Mouse (Mus musculus) liver, embryonic 15.5 days (tissue): ENCODE results near the gene Bcar3. TPM values are rescaled to one million over a fixed set of nuclear protein-coding genes. Genes with fewer than 3 reads are reported as not detected.

ENCODE experiments used
- ATAC-seq: fragments of 200-750 bp; cut with Nextera tagmentation; 2 replicates; pipeline ENCODE4 v1.8.0; 2017; ENCODE audit warnings: moderate number of reproducible peaks, mild to moderate bottlenecking, moderate library complexity; ENCODE audit not compliant: insufficient read depth
- H3K27ac ChIP-seq: fragments of 300-500 bp; sonication (generic); replicated peaks from 2 replicates; pipeline ENCODE4 v1.5.1; 2015; ENCODE audit warnings: mild to moderate bottlenecking, inconsistent platforms
- H3K27me3 ChIP-seq: fragments of 300-500 bp; sonication (generic); 2 replicates; pipeline ENCODE4 v1.6.1; 2015; ENCODE audit warnings: mild to moderate bottlenecking, inconsistent platforms
- H3K36me3 ChIP-seq: fragments of 300-500 bp; sonication (generic); replicated peaks from 2 replicates; pipeline ENCODE4 v1.6.1; 2015; ENCODE audit warnings: moderate library complexity, mild to moderate bottlenecking, inconsistent platforms
- H3K4me1 ChIP-seq: fragments of 300-500 bp; sonication (generic); replicated peaks from 2 replicates; pipeline ENCODE4 v1.6.1; 2015; ENCODE audit warnings: inconsistent platforms
- H3K4me2 ChIP-seq: fragments of 300-500 bp; sonication (generic); 2 replicates; pipeline ENCODE4 v1.6.1; 2015; ENCODE audit warnings: moderate library complexity, mild to moderate bottlenecking, inconsistent platforms
- H3K4me3 ChIP-seq: fragments of 300-500 bp; sonication (generic); replicated peaks from 2 replicates; pipeline ENCODE4 v1.5.1; 2015; ENCODE audit warnings: mild to moderate bottlenecking, inconsistent platforms
- H3K9ac ChIP-seq: fragments of 300-500 bp; sonication (generic); 2 replicates; pipeline ENCODE4 v1.6.1; 2015; ENCODE audit warnings: moderate library complexity, mild to moderate bottlenecking, inconsistent platforms
- H3K9me3 ChIP-seq: fragments of 300-500 bp; sonication (generic); replicated peaks from 2 replicates; pipeline ENCODE4 v1.6.1; 2016; ENCODE audit warnings: inconsistent platforms
- WGBS: fragments of 180-500 bp; shearing (Covaris S2); methylation state at CpG from one replicate; pipeline ENCODE4 v1.1.7; 2015; ENCODE audit warnings: mixed read lengths; ENCODE audit not compliant: insufficient replicate concordance; 5-methylcytosine and 5-hydroxymethylcytosine counted together
- polyA plus RNA-seq: library from polyadenylated mRNA; unstranded; fragments of >200 nt; fragmentation: Nextera tagmentation; extraction: Ambion mirVana; gene quantifications from 2 replicates; pipeline ENCODE4 v1.2.1, GENCODE M21; 2015

Gene Bcar3
- polyA plus RNA-seq, 1 experiment from 2014 or later, result 5.2 TPM

GRCm38 (mm10) chr3:122545346-122545745 lies 251.4 kb downstream of the Bcar3 start:
- H3K4me2 ChIP-seq, result no peak overlapping the region
- no peak for ATAC-seq
- no peaks in the 10 kb centered on the region for H3K27me3 ChIP-seq
- no peaks in the 10 kb centered on the region for H3K36me3 ChIP-seq
- H3K9ac ChIP-seq, result no peak overlapping the region
- H3K4me1 ChIP-seq, result 0 out of 2 replicates have a peak, but pooled peaks cover 5% of the 10 kb centered on the region
- H3K4me3 ChIP-seq, result no peak overlapping the region
- 34% methylated on average over 2 of the region's 2 CpGs for WGBS
- H3K27ac ChIP-seq, result no peak overlapping the region
- H3K9me3 ChIP-seq, result no peaks in the 10 kb centered on the region

- H3K36me3 ChIP-seq, result no peaks in the 10 kb centered on the region
- H3K4me2 ChIP-seq, result no peak overlapping the region
- ATAC-seq, result peak; percentile 54; the same call in 1 of the 2 replicates
- 0 out of 2 replicates have a peak, but pooled peaks cover 5% of the 10 kb centered on the region for H3K4me1 ChIP-seq
- H3K4me3 ChIP-seq, result no peak overlapping the region
- no peaks in the 10 kb centered on the region for H3K27me3 ChIP-seq
- WGBS, result 36% methylated on average over 4 of the region's 4 CpGs
- no peak overlapping the region for H3K9ac ChIP-seq
- H3K9me3 ChIP-seq, result no peaks in the 10 kb centered on the region
- H3K27ac ChIP-seq, result no peak overlapping the region
These were observed 253.5 kb downstream of the Bcar3 start for GRCm38 (mm10) chr3:122547469-122547868.

- H3K27ac ChIP-seq, result no peak overlapping the region
- H3K36me3 ChIP-seq, result no peaks in the 10 kb centered on the region
- no peak overlapping the region for H3K4me3 ChIP-seq
- no peaks in the 10 kb centered on the region for H3K9me3 ChIP-seq
- no peak overlapping the region for H3K9ac ChIP-seq
- no peak for ATAC-seq
- 77% methylated on average over 3 of the region's 3 CpGs for WGBS
- no peaks in the 10 kb centered on the region for H3K27me3 ChIP-seq
- 0 out of 2 replicates have a peak, but pooled peaks cover 5% of the 10 kb centered on the region for H3K4me1 ChIP-seq
- H3K4me2 ChIP-seq, result no peak overlapping the region
These were observed 257.2 kb downstream of the Bcar3 start for GRCm38 (mm10) chr3:122551174-122551573.

- no peak for ATAC-seq
- Histone ChIP-seq H3K9ac (no peak overlapping the region), H3K9me3 (no peaks in the 10 kb centered on the region), H3K4me1 (no peaks in the 10 kb centered on the region), H3K4me2 (no peak overlapping the region), H3K27ac (no peak overlapping the region), H3K36me3 (no peaks in the 10 kb centered on the region), H3K4me3 (no peak overlapping the region), H3K27me3 (no peaks in the 10 kb centered on the region)
- 53% methylated on average over 2 of the region's 2 CpGs for WGBS
These were observed 263.8 kb downstream of the Bcar3 start for GRCm38 (mm10) chr3:122557766-122558165.

GRCm38 (mm10) chr3:122565285-122565684 lies 271.3 kb downstream of the Bcar3 start:
- H3K27ac ChIP-seq, result no peak overlapping the region
- H3K9me3 ChIP-seq, result no peaks in the 10 kb centered on the region
- no peak for ATAC-seq
- H3K4me1 ChIP-seq, result 0 out of 2 replicates have a peak, but pooled peaks cover 2% of the 10 kb centered on the region
- H3K4me2 ChIP-seq, result no peak overlapping the region
- H3K9ac ChIP-seq, result no peak overlapping the region
- H3K27me3 ChIP-seq, result no peaks in the 10 kb centered on the region
- no peaks in the 10 kb centered on the region for H3K36me3 ChIP-seq
- WGBS, result 36% methylated on average over 7 of the region's 7 CpGs
- H3K4me3 ChIP-seq, result no peak overlapping the region

- Histone ChIP-seq H3K4me2 (no peak overlapping the region), H3K27me3 (no peaks in the 10 kb centered on the region), H3K4me3 (no peak overlapping the region), H3K9ac (no peak overlapping the region), H3K36me3 (no peaks in the 10 kb centered on the region), H3K9me3 (no peaks in the 10 kb centered on the region), H3K4me1 (0 out of 2 replicates have a peak, but pooled peaks cover 2% of the 10 kb centered on the region), H3K27ac (no peak overlapping the region)
- WGBS, result 57% methylated on average over 3 of the region's 3 CpGs
- ATAC-seq, result no peak
These were observed 272.2 kb downstream of the Bcar3 start for GRCm38 (mm10) chr3:122566112-122566511.

GRCm38 (mm10) chr3:122566549-122566948 lies 272.6 kb downstream of the Bcar3 start:
- Histone ChIP-seq H3K27ac (0 out of 2 replicates have a peak overlapping the region, but pooled peaks have one; percentile 38), H3K9ac (no peak overlapping the region)

GRCm38 (mm10) chr3:122573426-122574286 lies 279.7 kb downstream of the Bcar3 start:
- ATAC-seq, result no peak
- 63% methylated on average over 5 of the region's 5 CpGs for WGBS

More at GRCm38 (mm10) chr3:122566549-122566948, 272.6 kb downstream of the Bcar3 start:
- ATAC-seq, result peak; percentile 47; the same call in 1 of the 2 replicates
- WGBS, result 29% methylated on average over 4 of the region's 4 CpGs
- Histone ChIP-seq H3K4me1 (0 out of 2 replicates have a peak, but pooled peaks cover 2% of the 10 kb centered on the region), H3K27me3 (no peaks in the 10 kb centered on the region), H3K36me3 (no peaks in the 10 kb centered on the region), H3K4me3 (no peak overlapping the region), H3K4me2 (no peak overlapping the region), H3K9me3 (no peaks in the 10 kb centered on the region)

GRCm38 (mm10) chr3:122574921-122575320 lies 281.0 kb downstream of the Bcar3 start:
- WGBS, result 54% methylated on average over 1 of the region's 1 CpGs
- Histone ChIP-seq H3K4me1 (no peaks in the 10 kb centered on the region), H3K9me3 (no peaks in the 10 kb centered on the region), H3K36me3 (no peaks in the 10 kb centered on the region), H3K27ac (no peak overlapping the region), H3K4me3 (no peak overlapping the region), H3K27me3 (no peaks in the 10 kb centered on the region), H3K9ac (no peak overlapping the region), H3K4me2 (no peak overlapping the region)
- no peak for ATAC-seq

More at GRCm38 (mm10) chr3:122573426-122574286, 279.7 kb downstream of the Bcar3 start:
- Histone ChIP-seq H3K27me3 (no peaks in the 10 kb centered on the region), H3K9me3 (no peaks in the 10 kb centered on the region), H3K4me1 (no peaks in the 10 kb centered on the region), H3K9ac (no peak overlapping the region), H3K36me3 (no peaks in the 10 kb centered on the region), H3K27ac (no peak overlapping the region), H3K4me3 (no peak overlapping the region), H3K4me2 (no peak overlapping the region)

GRCm38 (mm10) chr3:122577360-122577759 lies 283.4 kb downstream of the Bcar3 start:
- Histone ChIP-seq H3K27me3 (no peaks in the 10 kb centered on the region), H3K27ac (no peak overlapping the region), H3K4me2 (no peak overlapping the region), H3K9ac (no peak overlapping the region), H3K36me3 (no peaks in the 10 kb centered on the region), H3K4me1 (no peaks in the 10 kb centered on the region), H3K4me3 (no peak overlapping the region), H3K9me3 (no peaks in the 10 kb centered on the region)
- ATAC-seq, result no peak
